10 mouse cellular contexts compared by ENCODE assay signal in genomic region chr10:23942465-23942864, GRCm38 (mm10). TPM values are rescaled to one million over a fixed set of nuclear protein-coding genes. Genes with fewer than 3 reads are reported as not detected.
A peak's percentile ranks its signal among the peaks of the same experiment; 100 is the strongest.
DNase-seq lines count a peak whose midpoint lies in the region; ATAC-seq and TF ChIP-seq lines count a peak whose summit lies in the region.
"Had no signal": no experiment of that assay in that cellular context is flagged by ENCODE, and none has a peak within 500 bp of the region (broad histone marks: within the 10 kb centered on the region; RNA-seq: fewer than 3 reads in every experiment).

No protein-coding gene starts in this region.

- no peaks in the 10 kb centered on the region for H3K9me3 ChIP-seq in lung, postnatal 0 days (ENCODE audit: low read length)
- H3K9me3 ChIP-seq in forebrain, embryonic 12.5 days, result no peaks in the 10 kb centered on the region

- peak; percentile 47 for TF ChIP-seq CTCF in lung, postnatal 0 days (IDR thresholded peaks at IDR 0.05)

- peak; percentile 24 for DNase-seq in embryo, embryonic 10 days (ENCODE audit: low spot score)
- no peak for DNase-seq in embryo, embryonic 11 days
- no peak for DNase-seq in lung, postnatal 0 days (ENCODE audit: low spot score)
- DNase-seq in lung, postnatal 10 days, result no peak
- peak; percentile 30 for DNase-seq in c-Kit-positive CD71-positive TER-119-negative erythroid progenitor cells, embryonic 14.5 days (ENCODE audit: low read depth)
- peak; percentile 22 for DNase-seq in testis, postnatal 14 days (ENCODE audit: low spot score)
- DNase-seq in adrenal gland, adult 8-10 months, result no peak
- DNase-seq: heart, postnatal 36 days had no signal

- no peak overlapping the region for H3K4me3 ChIP-seq in lung, postnatal 0 days (ENCODE audit: low read depth, low read length)
- no peak overlapping the region for H3K4me3 ChIP-seq in forebrain, embryonic 12.5 days (replicated peaks)
- H3K4me3 ChIP-seq: megakaryocyte, embryonic 14.5 days had no signal

- no peak overlapping the region for H3K9ac ChIP-seq in lung, postnatal 0 days (replicated peaks; ENCODE audit: low read depth)
- H3K9ac ChIP-seq in forebrain, embryonic 12.5 days, result no peak overlapping the region

- no peaks in the 10 kb centered on the region for H3K36me3 ChIP-seq in lung, postnatal 0 days (ENCODE audit: insufficient read depth, low read length)
- H3K36me3 ChIP-seq in forebrain, embryonic 12.5 days (replicated peaks), result no peaks in the 10 kb centered on the region

- H3K27ac ChIP-seq in lung, postnatal 0 days (ENCODE audit: low read length), result no peak overlapping the region
- H3K27ac ChIP-seq in forebrain, embryonic 12.5 days, result no peak overlapping the region

- WGBS in lung, postnatal 0 days, result 77% methylated on average over 5 of the region's 5 CpGs
- 81% methylated on average over 5 of the region's 5 CpGs for WGBS in forebrain, embryonic 12.5 days

- H3K4me1 ChIP-seq in lung, postnatal 0 days (ENCODE audit: insufficient read depth, low read depth, low read length), result no peaks in the 10 kb centered on the region
- 0 out of 2 replicates have a peak, but pooled peaks cover 3% of the 10 kb centered on the region for H3K4me1 ChIP-seq in forebrain, embryonic 12.5 days
- H3K4me1 ChIP-seq: megakaryocyte, embryonic 14.5 days had no signal

- no peak overlapping the region for H3K4me2 ChIP-seq in lung, postnatal 0 days (replicated peaks; ENCODE audit: low read depth, low read length)
- no peak overlapping the region for H3K4me2 ChIP-seq in forebrain, embryonic 12.5 days

- TF ChIP-seq EP300 in lung, postnatal 0 days (IDR thresholded peaks at IDR 0.05), result no peak

- H3K27me3 ChIP-seq in lung, postnatal 0 days (replicated peaks; ENCODE audit: insufficient read depth, low read length), result no peaks in the 10 kb centered on the region
- H3K27me3 ChIP-seq in forebrain, embryonic 12.5 days, result no peaks in the 10 kb centered on the region
- H3K27me3 ChIP-seq: megakaryocyte, embryonic 14.5 days had no signal

- ATAC-seq in lung, postnatal 0 days, result no peak
- no peak for ATAC-seq in forebrain, embryonic 12.5 days (ENCODE audit: low FRiP score)

RNA-seq across cellular contexts. Expression of gene Taar2, which starts 4.1 kb away (rescaled TPM):
- 0.16 TPM in 1 of 2 replicates, not detected in the other for polyA plus RNA-seq in lung, postnatal 0 days (2015; fragmentation: Nextera tagmentation; extraction: Ambion mirVana)
- not detected for total RNA-seq in adrenal gland, adult 8-10 months (2022)
- polyA plus RNA-seq in forebrain, embryonic 12.5 days (2016; fragmentation: Nextera tagmentation; extraction: Ambion mirVana), result not detected in 2 replicates
- total RNA-seq: heart, postnatal 36 days had no signal

RNA-seq across cellular contexts. Expression of gene Taar3, which starts 6.9 kb away (rescaled TPM):
- polyA plus RNA-seq in lung, postnatal 0 days (2015; fragmentation: Nextera tagmentation; extraction: Ambion mirVana), result not detected in 2 replicates
- total RNA-seq in adrenal gland, adult 8-10 months (2022), result not detected
- not detected in 2 replicates for polyA plus RNA-seq in forebrain, embryonic 12.5 days (2016; fragmentation: Nextera tagmentation; extraction: Ambion mirVana)
- total RNA-seq: heart, postnatal 36 days had no signal

RNA-seq across cellular contexts. Expression of gene Taar4, which starts 17.8 kb away (rescaled TPM):
- polyA plus RNA-seq in lung, postnatal 0 days (2015; fragmentation: Nextera tagmentation; extraction: Ambion mirVana), result not detected in 2 replicates
- total RNA-seq in adrenal gland, adult 8-10 months (2022), result not detected
- not detected in 2 replicates for polyA plus RNA-seq in forebrain, embryonic 12.5 days (2016; fragmentation: Nextera tagmentation; extraction: Ambion mirVana)
- total RNA-seq: heart, postnatal 36 days had no signal

RNA-seq across cellular contexts. Expression of gene Taar1, which starts 22.3 kb away (rescaled TPM):
- polyA plus RNA-seq in lung, postnatal 0 days (2015; fragmentation: Nextera tagmentation; extraction: Ambion mirVana), result not detected in 2 replicates
- not detected for total RNA-seq in adrenal gland, adult 8-10 months (2022)
- polyA plus RNA-seq in forebrain, embryonic 12.5 days (2016; fragmentation: Nextera tagmentation; extraction: Ambion mirVana), result not detected in 2 replicates
- total RNA-seq: heart, postnatal 36 days had no signal

RNA-seq across cellular contexts. Expression of gene Taar5, which starts 28.0 kb away (rescaled TPM):
- polyA plus RNA-seq in lung, postnatal 0 days (2015; fragmentation: Nextera tagmentation; extraction: Ambion mirVana), result not detected in 2 replicates
- not detected for total RNA-seq in adrenal gland, adult 8-10 months (2022)
- polyA plus RNA-seq in forebrain, embryonic 12.5 days (2016; fragmentation: Nextera tagmentation; extraction: Ambion mirVana), result not detected in 2 replicates
- total RNA-seq: heart, postnatal 36 days had no signal

Comparison
In these comparisons a context has a peak if more than half of its experiments do, and no peak if none do; other contexts are left out.
1. DNase-seq: peak in embryo, embryonic 10 days (single experiment), c-Kit-positive CD71-positive TER-119-negative erythroid progenitor cells, embryonic 14.5 days (single experiment) and testis, postnatal 14 days (single experiment); none in embryo, embryonic 11 days (single experiment), lung, postnatal 0 days (single experiment), lung, postnatal 10 days (single experiment) and adrenal gland, adult 8-10 months (single experiment).